Mouse (Mus musculus): ENCODE measurements around the gene a. TPM values are rescaled to one million over a fixed set of nuclear protein-coding genes. Genes with fewer than 3 reads are reported as not detected.
A peak's percentile ranks its signal among the peaks of the same experiment; 100 is the strongest.
"Not testable (repeated sequence)": the region's sequence is repeated elsewhere in the genome, so short reads cannot be mapped to it uniquely, and the experiment has no call there.

Gene a
- total and polyA plus RNA-seq, 2 experiments from 2014 or later: 0.85 TPM; not detected in 1

DNA sequence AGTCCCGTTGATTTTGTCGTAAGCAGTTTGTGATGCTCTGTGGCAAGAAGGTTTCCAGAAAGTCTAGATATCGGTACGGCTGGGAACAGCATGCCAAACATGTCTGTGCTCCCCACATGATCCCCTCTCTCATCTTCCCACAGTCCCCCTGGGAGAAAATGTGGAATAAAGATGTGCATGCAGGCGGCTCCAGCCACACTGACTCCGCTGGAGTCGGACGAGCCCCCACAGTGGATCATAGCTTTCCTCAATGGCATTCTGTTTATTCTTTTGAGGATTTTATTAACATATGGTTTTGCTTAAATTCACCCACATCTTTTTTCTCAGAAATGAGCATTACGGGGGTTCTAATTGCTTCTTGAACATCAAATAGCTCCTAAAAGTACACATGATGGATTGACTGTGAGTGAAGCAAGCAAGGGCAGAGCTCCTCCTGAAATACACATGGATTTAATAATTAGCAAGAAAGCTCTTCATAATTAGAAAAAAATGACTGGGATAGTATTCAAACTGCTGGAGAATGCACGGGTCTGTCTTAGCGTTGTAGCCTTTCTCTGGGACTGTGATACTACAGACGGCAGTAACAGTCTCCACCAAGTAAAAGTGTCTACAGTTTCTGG is 124.8 kb downstream of the a start:
- H3K36me3 ChIP-seq (ENCODE audit: insufficient read depth, low read length): no peaks in the 10 kb centered on the region
- H3K4me3 ChIP-seq (ENCODE audit: low read length): no peak overlapping the region
- ATAC-seq: no peak
- DNase-seq (ENCODE audit: low spot score): no peak
- H3K27me3 ChIP-seq (ENCODE audit: insufficient read depth, low read length): no peaks in the 10 kb centered on the region
- no peak overlapping the region for H3K27ac ChIP-seq
- no peak overlapping the region for H3K9ac ChIP-seq (replicated peaks; ENCODE audit: low read length)
- H3K4me1 ChIP-seq (ENCODE audit: insufficient read depth, low read length): no peaks in the 10 kb centered on the region
- 73% methylated on average over 12 of the region's 12 CpGs for WGBS
- TF ChIP-seq CTCF (IDR thresholded peaks at IDR 0.05; ENCODE audit: low read depth): no peak
- H3K4me2 ChIP-seq (ENCODE audit: low read depth, low read length): no peak overlapping the region
- H3K9me3 ChIP-seq (ENCODE audit: low read length): no peaks in the 10 kb centered on the region

DNA sequence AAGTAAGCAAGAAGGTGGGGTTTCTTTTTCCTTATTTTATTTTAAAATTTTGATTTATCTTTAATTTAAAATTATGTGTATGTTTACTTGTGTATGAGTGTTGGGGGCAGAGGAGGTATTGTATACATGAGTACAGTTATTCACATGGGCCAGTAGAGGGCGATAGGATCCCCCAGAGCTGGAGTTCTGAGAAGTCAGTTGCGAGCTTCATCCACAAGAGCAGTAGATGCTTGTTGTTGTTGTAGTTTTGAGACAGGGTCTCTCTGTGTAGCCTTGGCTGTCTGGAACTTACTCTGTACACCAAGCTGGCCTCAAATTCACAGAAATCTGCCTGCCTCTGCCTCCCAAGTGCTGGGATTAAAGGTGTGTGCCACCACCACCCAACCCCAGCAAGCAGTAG is 125.3 kb downstream of the a start:
- Histone ChIP-seq H3K9me3 (ENCODE audit: low read length) (no peaks in the 10 kb centered on the region), H3K4me2 (ENCODE audit: low read depth, low read length) (no peak overlapping the region), H3K27ac (no peak overlapping the region), H3K4me3 (ENCODE audit: low read length) (no peak overlapping the region), H3K36me3 (ENCODE audit: insufficient read depth, low read length) (no peaks in the 10 kb centered on the region), H3K4me1 (ENCODE audit: insufficient read depth, low read length) (no peaks in the 10 kb centered on the region), H3K9ac (replicated peaks; ENCODE audit: low read length) (no peak overlapping the region), H3K27me3 (ENCODE audit: insufficient read depth, low read length) (no peaks in the 10 kb centered on the region)
- no peak for ATAC-seq
- peak; percentile 64 for TF ChIP-seq CTCF (IDR thresholded peaks at IDR 0.05; ENCODE audit: low read depth)
- WGBS: 18% methylated on average over 2 of the region's 2 CpGs
- DNase-seq (ENCODE audit: low spot score): peak; percentile 67

DNA sequence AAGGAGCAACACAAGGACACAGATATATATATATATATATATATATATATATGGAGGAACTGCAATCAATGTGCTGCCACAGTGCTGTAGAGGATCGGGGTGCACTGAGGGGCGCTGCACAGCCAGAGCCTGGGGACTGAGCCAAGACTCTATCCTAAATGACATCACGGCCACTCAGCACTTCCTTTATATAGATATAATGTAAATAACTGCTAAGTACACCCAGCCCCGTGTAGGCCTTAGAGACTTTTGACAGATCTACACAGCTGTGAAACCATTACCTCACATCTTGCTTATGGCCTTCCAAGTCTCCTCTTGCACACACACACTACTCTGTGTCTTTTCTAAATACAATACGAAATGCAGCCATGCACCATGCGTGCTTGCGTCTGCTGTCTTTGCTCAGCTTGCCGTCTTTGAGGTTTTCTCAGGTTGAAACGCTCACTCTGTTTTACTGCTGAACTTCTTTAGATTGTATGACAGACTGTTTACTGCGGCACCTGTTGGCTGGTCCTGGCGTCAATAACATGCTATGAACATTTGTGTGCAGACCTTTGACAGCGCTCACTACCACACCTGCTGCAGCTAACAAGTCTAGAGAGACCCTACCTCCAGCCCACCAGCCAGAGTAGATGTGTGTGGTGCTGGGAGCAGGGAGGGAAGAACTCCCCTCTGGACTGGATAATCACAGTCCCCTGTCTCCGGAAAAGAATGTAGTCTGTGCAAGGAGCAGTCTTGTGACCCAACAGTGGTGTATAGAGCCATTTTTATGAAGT is 126.9 kb downstream of the a start:
- no peak overlapping the region for H3K27ac ChIP-seq
- H3K9ac ChIP-seq (replicated peaks; ENCODE audit: low read length): no peak overlapping the region
- H3K9me3 ChIP-seq (ENCODE audit: low read length): no peaks in the 10 kb centered on the region
- TF ChIP-seq CTCF (IDR thresholded peaks at IDR 0.05; ENCODE audit: low read depth): no peak
- H3K36me3 ChIP-seq (ENCODE audit: insufficient read depth, low read length): no peaks in the 10 kb centered on the region
- H3K4me3 ChIP-seq (ENCODE audit: low read length): no peak overlapping the region
- ATAC-seq: no peak
- H3K4me1 ChIP-seq (ENCODE audit: insufficient read depth, low read length): no peaks in the 10 kb centered on the region
- 81% methylated on average over 13 of the region's 13 CpGs for WGBS
- DNase-seq (ENCODE audit: low spot score): no peak
- H3K4me2 ChIP-seq (ENCODE audit: low read depth, low read length): no peak overlapping the region
- no peaks in the 10 kb centered on the region for H3K27me3 ChIP-seq (ENCODE audit: insufficient read depth, low read length)

DNA sequence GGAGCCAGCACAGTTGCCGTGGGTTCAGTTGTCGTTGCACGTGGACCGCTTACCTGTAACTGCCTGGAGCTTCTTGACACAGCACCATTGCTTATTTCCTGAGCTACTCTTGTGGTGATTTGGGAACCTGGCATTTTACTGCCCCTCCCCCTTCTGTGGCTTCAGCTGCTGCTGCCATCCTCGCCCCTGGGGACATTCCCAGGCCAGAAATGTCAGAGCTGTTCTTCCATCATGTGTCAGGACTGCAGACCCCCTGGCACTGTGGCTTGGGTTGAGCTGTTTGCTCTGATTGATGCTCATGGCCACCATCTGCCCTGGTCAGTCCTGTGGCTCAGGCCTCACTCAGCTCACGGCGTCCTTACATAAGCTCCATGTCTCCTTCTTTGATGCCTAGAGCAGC is 129.7 kb downstream of the a start:
- H3K27ac ChIP-seq: no peak overlapping the region
- H3K9me3 ChIP-seq (ENCODE audit: low read length): no peaks in the 10 kb centered on the region
- ATAC-seq (no peak), DNase-seq (ENCODE audit: low spot score) (peak; percentile 25)
- H3K4me2 ChIP-seq (ENCODE audit: low read depth, low read length): no peak overlapping the region
- WGBS: 74% methylated on average over 7 of the region's 7 CpGs
- TF ChIP-seq CTCF (IDR thresholded peaks at IDR 0.05; ENCODE audit: low read depth): no peak
- H3K4me1 ChIP-seq (ENCODE audit: insufficient read depth, low read length): no peaks in the 10 kb centered on the region
- H3K4me3 ChIP-seq (ENCODE audit: low read length): no peak overlapping the region
- no peaks in the 10 kb centered on the region for H3K27me3 ChIP-seq (ENCODE audit: insufficient read depth, low read length)
- no peaks in the 10 kb centered on the region for H3K36me3 ChIP-seq (ENCODE audit: insufficient read depth, low read length)
- H3K9ac ChIP-seq (replicated peaks; ENCODE audit: low read length): no peak overlapping the region

DNA sequence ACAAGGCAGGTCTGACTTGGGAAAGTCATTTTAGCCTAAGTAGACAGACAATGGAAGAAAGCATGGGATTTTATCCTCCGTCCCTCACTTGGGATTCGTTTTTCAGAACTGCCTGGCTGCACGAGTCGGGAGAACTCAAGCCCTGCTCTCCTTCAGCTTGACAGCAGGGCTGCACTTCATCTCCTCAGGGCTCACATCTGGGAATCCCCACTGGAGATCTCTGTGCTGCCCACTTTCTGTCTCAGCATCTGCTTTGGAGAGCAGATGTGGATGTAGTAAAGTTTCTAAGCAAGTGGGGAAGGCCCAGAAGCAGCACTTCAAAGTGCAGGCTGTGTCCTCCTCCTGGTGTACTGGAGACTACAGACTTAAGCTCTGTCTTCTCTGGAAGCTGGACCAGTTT is 130.9 kb downstream of the a start:
- no CpG with 5 or more reads among the region's 4 CpGs for WGBS
- not testable (repeated sequence) for DNase-seq (ENCODE audit: low spot score); H3K4me2 ChIP-seq (ENCODE audit: low read depth, low read length); H3K9ac ChIP-seq (replicated peaks; ENCODE audit: low read length); H3K4me1 ChIP-seq (ENCODE audit: insufficient read depth, low read length); H3K9me3 ChIP-seq (ENCODE audit: low read length); H3K27ac ChIP-seq; H3K27me3 ChIP-seq (ENCODE audit: insufficient read depth, low read length); ATAC-seq; H3K36me3 ChIP-seq (ENCODE audit: insufficient read depth, low read length); H3K4me3 ChIP-seq (ENCODE audit: low read length)

DNA sequence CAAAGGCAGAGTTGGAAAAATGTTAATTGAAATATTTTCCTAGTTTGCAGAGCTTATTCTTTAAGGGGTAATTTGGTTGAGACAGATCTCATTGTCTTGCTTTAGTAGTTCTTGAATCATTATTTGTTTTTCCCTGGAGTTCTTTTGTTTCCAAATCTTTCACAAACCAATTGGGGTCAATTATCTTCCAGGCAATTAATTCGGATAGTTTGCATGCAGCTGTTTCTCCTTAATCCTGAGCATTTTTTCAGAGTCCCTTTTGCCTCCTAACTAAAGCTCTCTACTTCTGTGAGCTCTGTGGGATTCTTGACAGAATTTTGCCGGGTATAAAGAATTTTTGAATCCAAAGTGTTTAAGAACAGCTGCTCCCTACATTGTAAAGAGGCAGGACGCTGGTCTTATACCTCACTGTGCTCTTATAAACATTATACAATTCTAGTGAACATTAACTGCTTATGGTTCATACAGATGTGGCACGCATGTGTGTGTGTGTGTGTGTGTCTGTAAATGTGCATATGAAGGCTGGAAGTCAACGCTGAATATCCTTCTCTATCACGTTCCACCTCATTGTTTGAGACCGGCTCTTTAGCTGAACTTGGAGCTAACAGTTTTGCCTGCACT is 134.3 kb downstream of the a start:
- no peaks in the 10 kb centered on the region for H3K36me3 ChIP-seq (ENCODE audit: insufficient read depth, low read length)
- 37% methylated on average over 7 of the region's 7 CpGs for WGBS
- no peaks in the 10 kb centered on the region for H3K4me1 ChIP-seq (ENCODE audit: insufficient read depth, low read length)
- H3K4me2 ChIP-seq (ENCODE audit: low read depth, low read length): no peak overlapping the region
- DNase-seq (ENCODE audit: low spot score): peak; percentile 27
- ATAC-seq: no peak
- no peaks in the 10 kb centered on the region for H3K9me3 ChIP-seq (ENCODE audit: low read length)
- no peak overlapping the region for H3K4me3 ChIP-seq (ENCODE audit: low read length)
- TF ChIP-seq CTCF (IDR thresholded peaks at IDR 0.05; ENCODE audit: low read depth): no peak
- H3K27me3 ChIP-seq (ENCODE audit: insufficient read depth, low read length): no peaks in the 10 kb centered on the region
- no peak overlapping the region for H3K27ac ChIP-seq
- H3K9ac ChIP-seq (replicated peaks; ENCODE audit: low read length): no peak overlapping the region

DNA sequence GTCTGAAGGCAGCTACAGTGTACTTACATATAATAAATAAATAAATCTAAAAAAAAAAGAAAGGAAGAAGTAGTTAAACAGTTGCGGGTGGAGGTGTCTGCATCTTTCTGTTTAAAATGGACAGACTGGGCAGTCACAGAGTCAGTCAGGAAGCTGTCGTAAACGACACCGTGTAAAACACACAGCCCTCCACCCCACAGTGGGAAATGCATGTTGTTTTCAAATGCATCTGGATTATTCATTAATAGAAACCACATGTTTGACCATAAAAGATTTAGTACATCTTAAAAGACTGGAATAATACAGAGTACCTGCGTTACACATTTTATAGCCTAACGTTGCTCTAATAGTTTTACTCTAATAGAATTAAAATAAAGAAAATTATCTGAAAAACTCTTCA is 135.6 kb downstream of the a start:
- WGBS: 85% methylated on average over 6 of the region's 6 CpGs
- no peak overlapping the region for H3K4me2 ChIP-seq (ENCODE audit: low read depth, low read length)

More for the DNA sequence above, 135.6 kb downstream of the a start:
- ATAC-seq (no peak), DNase-seq (ENCODE audit: low spot score) (no peak)
- H3K9me3 ChIP-seq (ENCODE audit: low read length): no peaks in the 10 kb centered on the region
- no peak overlapping the region for H3K4me3 ChIP-seq (ENCODE audit: low read length)
- H3K4me1 ChIP-seq (ENCODE audit: insufficient read depth, low read length): no peaks in the 10 kb centered on the region
- no peak overlapping the region for H3K9ac ChIP-seq (replicated peaks; ENCODE audit: low read length)
- no peak overlapping the region for H3K27ac ChIP-seq
- no peaks in the 10 kb centered on the region for H3K27me3 ChIP-seq (ENCODE audit: insufficient read depth, low read length)
- TF ChIP-seq CTCF (IDR thresholded peaks at IDR 0.05; ENCODE audit: low read depth): no peak
- no peaks in the 10 kb centered on the region for H3K36me3 ChIP-seq (ENCODE audit: insufficient read depth, low read length)

Data from hindbrain, postnatal 0 days (tissue).